Mouse (Mus musculus): Measurements from ENCODE around the gene Ifitm10. TPM values are rescaled to one million over a fixed set of nuclear protein-coding genes. Genes with fewer than 3 reads are reported as not detected.
"Not testable (repeated sequence)": the region's sequence is repeated elsewhere in the genome, so short reads cannot be mapped to it uniquely, and the experiment has no call there.

Ifitm10 gene
- 2.5 and 3.0 TPM in 2 replicates for polyA plus RNA-seq (2015; fragmentation: Nextera tagmentation; extraction: Ambion mirVana)

DNA sequence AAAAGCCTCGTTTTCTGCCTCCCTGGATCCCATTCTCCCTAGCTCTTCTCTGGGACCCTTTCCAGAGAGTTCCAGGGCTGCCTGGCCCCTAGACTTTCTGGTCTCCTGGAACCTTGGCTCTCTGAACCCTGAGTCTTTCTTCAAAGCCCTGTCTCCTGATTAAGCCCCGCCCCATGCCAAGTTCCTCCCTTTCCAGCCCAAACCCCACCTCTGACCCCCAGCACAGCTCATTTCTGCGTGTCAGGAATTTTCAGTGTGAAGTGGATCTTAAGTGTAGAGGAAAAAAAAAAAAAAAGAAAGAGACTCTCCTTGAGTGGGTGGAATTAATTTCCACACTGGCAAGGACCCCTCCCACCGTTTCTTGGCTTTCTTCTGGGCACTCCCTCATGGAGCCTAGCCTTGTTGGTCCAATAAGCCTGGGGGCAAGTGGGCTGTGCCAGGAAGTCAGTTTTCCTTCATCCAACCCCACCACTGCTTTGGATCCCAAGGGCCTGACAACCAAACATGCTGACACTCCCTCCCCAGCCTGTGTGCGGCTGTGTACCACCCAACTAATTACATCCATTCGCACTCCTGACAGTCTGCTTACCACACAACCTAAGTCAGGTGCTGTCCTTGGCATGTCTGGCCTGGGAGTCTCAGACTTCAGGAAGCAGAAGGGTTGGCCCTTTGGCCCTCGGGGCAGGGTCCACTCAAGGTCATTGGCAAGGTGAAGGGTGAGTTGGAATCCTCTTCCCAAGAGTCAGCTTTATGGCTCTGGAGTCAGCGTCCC, at the start of gene Ifitm10:
Gene Ifitm10, minus strand, starts transcription at position 113 of the 772 bp plus-strand sequence.
- Histone ChIP-seq H3K9ac (no peak within 1 kb of the TSS), H3K9me3 (no peaks in the 10 kb centered on the region), H3K27ac (replicated peaks) (no peak within 1 kb of the TSS), H3K4me3 (no peak within 1 kb of the TSS), H3K36me3 (peaks cover 44% of the 10 kb centered on the region), H3K4me2 (peak within 1 kb of the TSS; percentile 61), H3K27me3 (peaks cover 59% of the 10 kb centered on the region), H3K4me1 (replicated peaks) (peaks cover 10% of the 10 kb centered on the region; the same call in 1 of the 2 replicates)
- no peak for ATAC-seq (ENCODE audit: low read depth)
- 72% methylated on average over 8 of the region's 8 CpGs for WGBS

GRCm38 (mm10) chr7:142421826-142422225, 48.3 kb upstream of the Ifitm10 start:
- no peaks in the 10 kb centered on the region for H3K4me1 ChIP-seq (replicated peaks)
- H3K9me3 ChIP-seq, result no peaks in the 10 kb centered on the region
- 0 out of 2 replicates have a peak, but pooled peaks cover 4% of the 10 kb centered on the region for H3K27me3 ChIP-seq
- H3K4me2 ChIP-seq, result no peak overlapping the region
- ATAC-seq (ENCODE audit: low read depth), result no peak
- 80% methylated on average over 2 of the region's 2 CpGs for WGBS
- no peak overlapping the region for H3K9ac ChIP-seq
- H3K36me3 ChIP-seq, result no peaks in the 10 kb centered on the region
- no peak overlapping the region for H3K27ac ChIP-seq (replicated peaks)
- no peak overlapping the region for H3K4me3 ChIP-seq

DNA sequence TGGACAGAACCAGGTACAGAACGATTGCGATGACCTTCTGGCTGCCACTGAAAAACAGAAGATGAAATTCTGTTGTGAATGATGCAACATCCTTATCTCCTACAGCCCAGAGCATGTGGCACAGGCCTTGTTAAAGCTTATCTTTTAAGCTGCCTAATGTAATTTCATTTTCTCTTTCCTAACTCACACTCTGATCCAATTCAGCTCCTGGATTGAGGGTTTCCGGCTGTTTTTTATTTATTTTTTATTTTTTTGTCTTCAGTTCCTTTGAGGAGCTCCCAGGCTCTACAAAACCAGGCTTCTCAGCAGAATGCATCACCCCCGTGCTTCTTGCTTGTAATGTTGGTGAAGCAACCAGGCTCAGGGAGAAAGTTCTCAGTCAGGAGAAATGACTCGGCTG, 46.3 kb upstream of the Ifitm10 start:
- Histone ChIP-seq H3K9ac (no peak overlapping the region), H3K27me3 (0 out of 2 replicates have a peak, but pooled peaks cover 4% of the 10 kb centered on the region), H3K4me2 (no peak overlapping the region), H3K36me3 (no peaks in the 10 kb centered on the region), H3K27ac (replicated peaks) (no peak overlapping the region), H3K9me3 (no peaks in the 10 kb centered on the region), H3K4me1 (replicated peaks) (no peaks in the 10 kb centered on the region), H3K4me3 (no peak overlapping the region)
- ATAC-seq (ENCODE audit: low read depth), result no peak
- WGBS, result 89% methylated on average over 5 of the region's 5 CpGs

DNA sequence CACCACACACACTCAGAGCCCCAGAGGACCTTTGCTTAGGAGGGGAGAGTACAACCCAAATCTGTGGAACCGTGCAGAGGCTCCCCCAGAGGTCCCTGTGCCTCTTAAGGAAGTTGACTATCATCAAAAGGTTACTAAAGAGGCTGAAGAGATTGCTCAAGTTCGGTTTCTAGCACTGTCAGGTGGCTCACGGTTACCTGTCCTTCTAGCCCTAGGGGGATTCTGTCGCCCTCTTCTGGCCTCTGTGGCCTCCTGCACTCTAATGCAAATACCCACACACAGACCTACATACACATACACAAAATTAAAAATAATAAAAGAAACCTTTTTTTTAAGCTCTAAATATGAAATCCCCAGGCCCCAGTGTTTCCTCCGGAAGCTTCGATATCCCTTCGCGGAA, 45.1 kb upstream of the Ifitm10 start:
- ATAC-seq (ENCODE audit: low read depth), result no peak
- 90% methylated on average over 8 of the region's 8 CpGs for WGBS
- Histone ChIP-seq H3K4me3 (no peak overlapping the region), H3K9ac (no peak overlapping the region), H3K4me2 (no peak overlapping the region), H3K27ac (replicated peaks) (no peak overlapping the region), H3K27me3 (0 out of 2 replicates have a peak, but pooled peaks cover 4% of the 10 kb centered on the region), H3K4me1 (replicated peaks) (no peaks in the 10 kb centered on the region), H3K36me3 (no peaks in the 10 kb centered on the region), H3K9me3 (no peaks in the 10 kb centered on the region)

DNA sequence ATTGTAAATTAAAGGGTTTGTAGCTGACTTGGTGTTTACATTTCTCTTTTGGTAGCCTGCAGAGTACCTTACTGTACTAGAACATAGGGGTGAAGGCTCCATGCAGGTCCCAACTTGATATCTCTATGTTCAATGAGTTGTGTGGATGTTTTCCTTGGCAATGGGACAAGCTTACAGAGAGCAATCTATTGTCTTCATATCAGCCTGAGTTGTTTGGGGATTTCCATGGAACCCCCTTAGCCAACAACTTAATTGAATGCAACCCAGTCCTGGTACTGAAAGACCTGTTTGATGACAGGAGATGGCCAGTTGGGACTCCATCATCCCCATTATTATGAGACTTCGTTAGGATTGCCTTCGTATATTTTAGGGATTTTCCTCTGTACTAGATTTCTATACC, 44.5 kb upstream of the Ifitm10 start:
- Histone ChIP-seq H3K27me3 (0 out of 2 replicates have a peak, but pooled peaks cover 4% of the 10 kb centered on the region), H3K9ac (no peak overlapping the region), H3K27ac (replicated peaks) (no peak overlapping the region), H3K4me1 (replicated peaks) (no peaks in the 10 kb centered on the region), H3K36me3 (no peaks in the 10 kb centered on the region), H3K9me3 (no peaks in the 10 kb centered on the region), H3K4me2 (no peak overlapping the region), H3K4me3 (no peak overlapping the region)
- ATAC-seq (ENCODE audit: low read depth), result no peak
- 94% methylated on average over 2 of the region's 2 CpGs for WGBS

GRCm38 (mm10) chr7:142416225-142416624, 42.7 kb upstream of the Ifitm10 start:
- no peak overlapping the region for H3K4me3 ChIP-seq
- H3K9me3 ChIP-seq, result no peaks in the 10 kb centered on the region
- ATAC-seq (ENCODE audit: low read depth), result no peak
- H3K4me2 ChIP-seq, result no peak overlapping the region
- no peak overlapping the region for H3K9ac ChIP-seq
- 0 out of 2 replicates have a peak, but pooled peaks cover 4% of the 10 kb centered on the region for H3K27me3 ChIP-seq
- H3K4me1 ChIP-seq (replicated peaks), result no peaks in the 10 kb centered on the region
- 78% methylated on average over 3 of the region's 3 CpGs for WGBS
- H3K27ac ChIP-seq (replicated peaks), result no peak overlapping the region
- no peaks in the 10 kb centered on the region for H3K36me3 ChIP-seq

- 72% methylated on average over 4 of the region's 4 CpGs for WGBS
- ATAC-seq (ENCODE audit: low read depth), result no peak
These were observed 41.8 kb upstream of the Ifitm10 start for GRCm38 (mm10) chr7:142415314-142415713.

GRCm38 (mm10) chr7:142413285-142413684, 39.7 kb upstream of the Ifitm10 start:
- WGBS, result 94% methylated on average over 6 of the region's 6 CpGs
- Histone ChIP-seq H3K4me1 (replicated peaks) (no peaks in the 10 kb centered on the region), H3K4me3 (no peak overlapping the region), H3K27ac (replicated peaks) (no peak overlapping the region), H3K27me3 (no peaks in the 10 kb centered on the region), H3K36me3 (no peaks in the 10 kb centered on the region), H3K4me2 (no peak overlapping the region), H3K9ac (no peak overlapping the region), H3K9me3 (no peaks in the 10 kb centered on the region)
- no peak for ATAC-seq (ENCODE audit: low read depth)

More at GRCm38 (mm10) chr7:142415314-142415713, 41.8 kb upstream of the Ifitm10 start:
- Histone ChIP-seq H3K4me3 (no peak overlapping the region), H3K4me1 (replicated peaks) (no peaks in the 10 kb centered on the region), H3K36me3 (no peaks in the 10 kb centered on the region), H3K9me3 (no peaks in the 10 kb centered on the region), H3K27me3 (0 out of 2 replicates have a peak, but pooled peaks cover 3% of the 10 kb centered on the region), H3K9ac (no peak overlapping the region), H3K27ac (replicated peaks) (no peak overlapping the region), H3K4me2 (no peak overlapping the region)

- no peaks in the 10 kb centered on the region for H3K36me3 ChIP-seq
- no peaks in the 10 kb centered on the region for H3K4me1 ChIP-seq (replicated peaks)
- ATAC-seq (ENCODE audit: low read depth), result no peak
- H3K27ac ChIP-seq (replicated peaks), result no peak overlapping the region
- H3K9me3 ChIP-seq, result no peaks in the 10 kb centered on the region
- no peaks in the 10 kb centered on the region for H3K27me3 ChIP-seq
- H3K4me3 ChIP-seq, result no peak overlapping the region
- H3K9ac ChIP-seq, result no peak overlapping the region
- H3K4me2 ChIP-seq, result no peak overlapping the region
- 89% methylated on average over 3 of the region's 3 CpGs for WGBS
These were observed 36.0 kb upstream of the Ifitm10 start for GRCm38 (mm10) chr7:142409603-142410002.

DNA sequence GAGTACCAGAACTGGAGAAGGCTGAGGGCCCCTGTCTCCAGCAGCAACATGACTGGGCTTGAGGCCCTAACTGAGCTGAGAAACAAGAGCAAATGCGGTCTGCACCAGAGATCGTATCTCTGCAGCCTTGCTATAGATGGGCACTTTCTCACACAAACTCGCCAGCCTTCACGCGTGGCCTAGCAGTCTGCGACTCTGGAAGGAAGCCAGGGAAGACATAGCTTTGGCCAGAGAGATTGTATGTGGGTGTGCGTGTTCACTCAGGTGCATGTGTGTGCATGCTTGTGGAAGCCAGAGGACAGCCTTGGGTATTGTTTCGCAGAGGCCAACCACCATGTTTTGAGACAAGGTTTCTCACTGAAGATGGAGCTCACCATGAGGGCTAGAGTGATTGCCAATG, 35.1 kb upstream of the Ifitm10 start:
- no peak for ATAC-seq (ENCODE audit: low read depth)
- H3K36me3 ChIP-seq, result no peaks in the 10 kb centered on the region
- no peak overlapping the region for H3K9ac ChIP-seq
- H3K9me3 ChIP-seq, result no peaks in the 10 kb centered on the region
- H3K27me3 ChIP-seq, result no peaks in the 10 kb centered on the region
- H3K4me1 ChIP-seq (replicated peaks), result no peaks in the 10 kb centered on the region
- H3K4me3 ChIP-seq, result no peak overlapping the region
- H3K27ac ChIP-seq (replicated peaks), result no peak overlapping the region
- 94% methylated on average over 8 of the region's 8 CpGs for WGBS
- H3K4me2 ChIP-seq, result no peak overlapping the region

GRCm38 (mm10) chr7:142407935-142408334, 34.4 kb upstream of the Ifitm10 start:
- ATAC-seq (ENCODE audit: low read depth), result no peak
- WGBS, result 70% methylated on average over 4 of the region's 4 CpGs

GRCm38 (mm10) chr7:142405134-142405533, 31.6 kb upstream of the Ifitm10 start:
- H3K4me2 ChIP-seq; H3K36me3 ChIP-seq; H3K4me3 ChIP-seq; H3K9ac ChIP-seq; H3K27me3 ChIP-seq; H3K4me1 ChIP-seq (replicated peaks); ATAC-seq (ENCODE audit: low read depth); H3K9me3 ChIP-seq; H3K27ac ChIP-seq (replicated peaks): not testable (repeated sequence)
- 87% methylated on average over 5 of the region's 5 CpGs for WGBS

More at GRCm38 (mm10) chr7:142407935-142408334, 34.4 kb upstream of the Ifitm10 start:
- no peak overlapping the region for H3K4me3 ChIP-seq
- no peaks in the 10 kb centered on the region for H3K4me1 ChIP-seq (replicated peaks)
- H3K36me3 ChIP-seq, result no peaks in the 10 kb centered on the region
- H3K27me3 ChIP-seq, result no peaks in the 10 kb centered on the region
- H3K9me3 ChIP-seq, result no peaks in the 10 kb centered on the region
- H3K4me2 ChIP-seq, result no peak overlapping the region
- no peak overlapping the region for H3K9ac ChIP-seq
- no peak overlapping the region for H3K27ac ChIP-seq (replicated peaks)
